Mouse (Mus musculus) megakaryocyte progenitor cell, adult 5-6 weeks (primary cell): ENCODE results near the gene Dst. TPM values are rescaled to one million over a fixed set of nuclear protein-coding genes. Genes with fewer than 3 reads are reported as not detected.

Source experiments
- ATAC-seq: replicated peaks from 2 replicates; pipeline ENCODE4 v1.8.0; 2016; ENCODE audit warnings: mild to moderate bottlenecking, moderate TSS enrichment, inconsistent platforms; ENCODE audit not compliant: poor library complexity
- total RNA-seq, 2 experiments: library from RNA; stranded (forward) in 1 of 2; stranded (reverse) in 1 of 2; fragments of 157-497, 149-512 nt in 1 of 2; fragments of 200-1000 nt in 1 of 2; gene quantifications; 2 replicates each; pipeline versions ENCODE4 v1.2.3 to v1.2.4; 2015 to 2017

The Dst gene
- total RNA-seq, 2 experiments from 2014 or later: 1.3 to 3.2 TPM

GRCm38 (mm10) chr1:33925283-33925682, 17.3 kb downstream of the Dst start:
- ATAC-seq: no peak

- no peak for ATAC-seq
Measured at GRCm38 (mm10) chr1:33927466-33927865, 19.4 kb downstream of the Dst start.

DNA sequence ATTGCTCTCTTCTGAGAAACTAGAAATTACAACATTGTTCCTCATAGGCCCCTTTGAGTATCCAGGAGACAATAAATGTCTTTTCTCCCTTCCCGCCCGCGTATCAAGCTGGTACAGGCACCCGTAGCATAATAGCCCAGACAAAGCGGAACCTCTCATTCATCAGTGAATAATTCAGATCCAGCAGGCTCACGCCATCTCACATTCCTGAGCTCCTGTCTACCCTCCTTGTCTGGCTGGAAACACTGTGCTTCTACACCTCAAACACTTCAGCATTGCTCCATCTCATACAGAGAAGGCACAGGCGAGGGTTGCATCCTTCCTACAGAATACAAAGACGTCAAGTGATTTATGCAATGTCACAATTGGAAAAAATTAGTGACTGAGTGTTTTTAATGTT, 23.8 kb downstream of the Dst start:
- no peak for ATAC-seq

GRCm38 (mm10) chr1:33932196-33932595, 24.2 kb downstream of the Dst start:
- no peak for ATAC-seq

DNA sequence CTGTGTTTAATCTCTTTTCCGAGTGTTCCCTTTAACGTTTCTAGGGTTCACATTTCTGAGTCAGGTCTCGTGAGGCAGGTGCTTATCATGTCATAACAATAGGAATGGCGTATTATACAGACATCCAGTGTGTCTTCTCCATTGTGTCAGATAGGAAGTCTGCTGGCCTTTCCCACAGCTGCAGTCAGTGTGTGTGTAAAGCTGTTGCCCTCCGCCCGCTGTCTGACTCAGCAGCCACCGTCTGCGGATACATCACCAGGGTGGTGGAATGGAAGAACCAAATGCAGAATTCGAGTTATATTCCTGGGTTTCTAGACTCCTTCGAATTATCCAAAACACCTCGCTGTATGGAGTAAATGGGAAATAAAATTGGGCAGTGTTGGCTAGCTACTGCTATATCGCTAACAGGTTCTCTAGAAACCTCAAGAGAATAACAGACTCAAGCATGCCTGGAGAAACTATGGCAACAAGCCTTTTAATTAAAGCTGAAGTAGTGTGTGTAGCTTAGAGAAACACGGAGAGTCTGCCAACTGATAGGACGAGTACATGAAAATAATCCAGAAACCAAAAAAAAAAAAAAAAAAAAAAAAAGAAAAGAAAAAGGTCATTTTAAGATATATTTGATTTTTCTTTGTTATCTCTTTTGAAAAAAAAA, 24.9 kb downstream of the Dst start:
- no peak for ATAC-seq

DNA sequence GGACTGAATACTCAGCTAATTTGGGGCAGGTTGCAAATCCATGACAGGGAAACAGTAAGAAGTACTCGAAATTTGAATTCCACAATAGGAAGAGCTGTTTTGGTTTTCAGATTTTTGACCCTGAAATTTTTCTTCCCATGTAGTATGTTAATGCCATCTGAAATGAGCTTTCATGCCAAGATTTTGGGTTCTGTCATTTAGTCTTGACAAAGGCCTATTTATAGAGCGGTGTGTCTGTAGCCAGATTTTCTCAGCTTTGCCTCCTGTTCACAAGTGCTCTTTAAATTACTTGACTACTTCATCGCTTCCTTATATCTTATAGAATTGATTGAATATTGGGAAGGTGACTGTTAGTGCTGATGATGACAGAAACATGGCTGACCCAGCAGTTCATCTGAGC, 27.9 kb downstream of the Dst start:
- ATAC-seq: no peak

DNA sequence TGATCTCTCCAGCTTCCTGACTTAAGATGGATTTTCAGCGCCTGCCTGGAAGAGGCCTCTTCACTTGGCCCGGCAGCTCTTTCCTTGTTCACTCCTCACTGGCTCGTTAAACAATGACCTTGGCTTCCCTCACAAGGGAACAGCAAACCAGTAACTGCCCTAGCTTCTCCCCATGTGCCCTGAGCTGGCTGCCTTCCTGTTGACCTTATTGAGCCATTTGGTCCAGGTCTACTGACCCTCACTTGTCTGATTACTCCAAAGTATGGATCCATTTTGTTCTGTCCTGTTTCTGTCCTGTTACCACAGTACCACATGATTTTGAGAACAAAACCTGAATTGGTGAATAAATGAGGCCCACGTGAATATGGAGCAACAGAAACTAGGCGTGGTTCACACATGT, 31.8 kb downstream of the Dst start:
- ATAC-seq: no peak

DNA sequence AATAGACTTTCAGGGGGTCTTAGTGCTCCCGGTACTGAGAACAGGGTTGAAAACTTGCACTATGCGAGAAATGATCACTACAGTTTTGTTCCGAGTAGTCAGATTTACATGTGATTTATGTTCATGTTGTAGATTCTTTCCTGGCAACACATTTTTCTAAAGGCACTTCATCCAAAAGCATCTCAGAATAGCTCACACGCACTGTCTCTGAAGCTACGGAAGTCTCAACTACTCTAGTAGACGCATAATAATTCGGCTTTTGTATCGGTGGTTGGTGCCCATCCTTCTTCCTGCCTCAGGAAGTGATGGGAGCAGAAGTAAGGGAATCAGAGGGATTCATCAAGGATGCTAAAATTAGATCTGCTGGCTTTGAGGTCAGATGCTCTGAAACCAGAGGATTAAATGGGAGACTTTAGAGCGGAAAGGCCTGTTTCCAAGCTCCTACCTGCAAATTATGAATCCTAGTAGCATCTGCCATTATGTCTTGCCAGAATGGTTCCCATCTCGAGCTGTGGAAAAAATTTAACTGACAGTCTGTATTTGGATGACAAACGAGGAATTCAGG, 32.4 kb downstream of the Dst start:
- no peak for ATAC-seq

- no peak for ATAC-seq
Measured at GRCm38 (mm10) chr1:33942638-33943037, 34.6 kb downstream of the Dst start.

DNA sequence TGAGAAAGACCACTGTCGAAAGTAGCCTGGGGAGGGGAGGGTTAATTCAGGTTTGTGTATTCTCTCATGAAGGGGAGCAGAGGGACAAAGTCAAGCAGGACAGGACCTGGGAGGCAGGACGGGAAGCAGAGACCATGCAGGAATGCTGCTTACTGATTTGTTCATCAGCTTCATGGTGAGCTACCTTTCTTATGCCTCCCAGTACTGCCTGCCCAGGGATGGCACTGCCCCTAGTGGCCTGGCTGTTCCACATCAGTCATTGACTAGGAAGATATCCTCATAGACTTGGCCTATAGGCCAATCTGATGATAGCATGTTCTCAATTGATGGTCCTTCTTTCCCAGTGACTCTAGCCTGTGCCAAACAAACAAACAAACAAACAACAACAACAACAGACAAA, 35.9 kb downstream of the Dst start:
- ATAC-seq: 0 out of 2 replicates have a peak, but pooled peaks have one; percentile 26

GRCm38 (mm10) chr1:33944977-33945750, 37.1 kb downstream of the Dst start:
- no peak; the same call in 1 of the 2 replicates for ATAC-seq

DNA sequence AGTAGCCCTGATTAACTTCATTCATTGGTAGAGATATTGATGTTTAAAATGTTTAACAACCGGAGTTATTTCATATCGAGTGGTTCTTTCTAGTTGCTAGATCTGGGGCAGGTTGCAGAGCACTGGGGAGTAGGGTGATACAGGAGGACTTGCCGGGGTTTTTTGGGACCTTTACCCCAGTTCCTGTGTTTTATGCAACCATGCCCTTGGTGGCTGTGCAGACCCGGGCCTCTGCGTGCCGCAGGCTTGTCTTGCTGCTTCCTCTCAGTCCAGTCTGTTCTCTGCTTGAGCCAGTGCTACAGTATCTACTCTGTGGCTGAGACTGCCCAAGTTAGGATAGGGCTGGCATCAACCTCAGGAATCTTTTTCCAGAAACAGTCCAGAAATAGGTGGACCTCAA, 37.7 kb downstream of the Dst start:
- no peak for ATAC-seq

GRCm38 (mm10) chr1:33946601-33947395, 38.8 kb downstream of the Dst start:
- ATAC-seq: no peak

DNA sequence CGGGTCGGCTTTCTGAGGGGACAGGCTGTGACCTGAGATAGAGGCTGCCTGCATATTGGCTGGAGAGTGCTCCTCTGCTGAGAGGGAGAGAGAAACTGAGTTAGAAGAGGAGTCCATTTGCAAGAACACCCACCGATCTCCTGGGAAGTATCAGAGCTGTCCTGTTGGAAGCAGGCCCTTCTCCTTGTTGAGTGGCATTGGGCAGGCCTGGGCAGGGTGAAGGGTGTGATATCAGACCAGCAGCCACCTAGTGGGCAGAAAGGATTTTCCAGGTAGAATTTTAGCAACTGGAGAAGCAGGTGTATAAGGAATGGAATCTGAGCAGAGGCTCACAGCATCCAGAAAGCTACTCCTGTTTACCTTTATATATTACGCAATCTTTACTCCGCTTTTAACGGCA, 39.8 kb downstream of the Dst start:
- no peak for ATAC-seq

- no peak for ATAC-seq
Measured at GRCm38 (mm10) chr1:33948511-33948910, 40.5 kb downstream of the Dst start.

DNA sequence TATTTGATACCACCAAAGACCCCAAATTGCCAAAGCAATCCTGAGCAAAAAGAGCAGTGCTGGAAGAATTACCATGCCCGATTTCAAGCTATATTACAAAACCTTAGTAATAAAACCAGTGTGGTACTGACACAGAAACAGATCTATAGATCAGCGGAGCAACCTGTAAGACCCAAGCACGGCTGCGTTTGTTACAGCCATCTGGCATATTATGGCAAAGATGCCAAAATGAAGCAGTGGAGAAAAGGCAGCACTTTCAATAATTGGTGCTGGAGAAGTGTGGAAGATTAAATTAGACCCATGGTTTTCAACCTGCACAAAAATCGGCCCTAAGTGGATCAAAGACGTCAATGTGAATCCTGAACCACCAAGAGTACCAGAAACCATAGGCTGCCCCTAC, 47.6 kb downstream of the Dst start:
- ATAC-seq: no peak

DNA sequence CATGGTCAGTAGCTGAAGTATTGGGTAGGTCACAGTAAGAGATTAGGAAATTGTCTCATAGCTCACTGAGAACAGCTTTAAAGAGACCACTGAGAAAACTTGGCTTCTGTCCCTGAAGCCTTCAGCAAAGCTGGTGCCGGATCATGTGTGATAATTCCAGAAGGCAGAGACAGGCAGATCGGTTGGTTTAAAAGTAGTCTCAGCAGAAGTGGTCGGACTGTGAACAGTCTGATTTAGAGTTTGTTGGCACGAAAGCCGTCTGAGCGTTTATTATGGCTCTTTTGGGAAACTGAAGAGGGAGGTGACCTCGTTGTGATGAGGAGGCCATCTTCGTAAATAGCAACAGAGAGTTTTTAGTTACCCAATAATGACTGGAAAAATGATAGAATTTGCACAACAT, 52.4 kb downstream of the Dst start:
- no peak for ATAC-seq

DNA sequence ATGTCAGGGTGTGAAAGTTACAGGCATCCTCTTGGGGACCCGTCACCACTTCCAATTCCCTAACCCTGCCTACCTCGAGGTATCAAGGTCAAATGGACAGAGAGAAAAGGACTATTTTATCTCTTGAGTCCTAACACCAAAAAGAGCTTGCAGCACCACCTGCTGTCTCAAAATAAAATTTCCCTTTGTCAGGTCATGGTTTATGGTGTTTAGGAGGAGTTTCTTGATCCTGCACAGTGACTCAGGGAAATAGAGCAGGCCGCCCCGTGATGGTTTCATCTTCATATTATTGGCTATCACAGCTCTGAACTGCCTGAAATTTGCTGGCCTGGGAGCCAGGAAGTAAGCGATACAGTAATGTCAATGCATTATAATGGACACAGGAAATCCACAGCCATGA, 56.6 kb downstream of the Dst start:
- peak; percentile 89 for ATAC-seq

GRCm38 (mm10) chr1:33965824-33966223, 57.8 kb downstream of the Dst start:
- ATAC-seq: no peak

DNA sequence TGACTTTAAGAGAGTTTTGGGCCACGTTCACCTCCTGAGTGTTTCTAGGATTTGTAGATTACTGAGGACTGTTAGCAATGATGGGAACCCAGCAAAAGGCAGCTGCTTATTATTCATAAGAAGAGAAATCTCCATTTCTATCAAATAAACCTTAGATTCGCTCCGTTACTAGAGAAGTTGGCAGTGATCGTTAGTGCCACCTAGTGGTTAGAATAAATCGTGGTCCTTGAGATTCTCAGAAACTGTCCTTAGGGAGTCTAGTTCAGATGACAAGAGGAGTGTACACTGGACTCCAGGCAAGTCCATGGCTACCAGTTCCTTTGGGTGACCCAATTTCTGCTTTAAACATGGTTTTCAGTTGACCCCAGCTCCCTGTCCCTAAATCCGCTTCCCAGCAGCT, 58.3 kb downstream of the Dst start:
- peak; percentile 70 for ATAC-seq

GRCm38 (mm10) chr1:33967206-33967605, 59.2 kb downstream of the Dst start:
- ATAC-seq: no peak
